Mouse (Mus musculus) liver, postnatal 0 days (tissue): ENCODE results near the gene Tnfsf15. TPM values are rescaled to one million over a fixed set of nuclear protein-coding genes. Genes with fewer than 3 reads are reported as not detected.

Source experiments
- ATAC-seq: fragments of 200-750 bp; cut with Nextera tagmentation; 2 replicates; pipeline ENCODE4 v1.8.0; 2017; ENCODE audit warnings: mild to moderate bottlenecking, moderate library complexity
- DNase-seq: peaks from one replicate; pipeline ENCODE4 v3.0.0-alpha.2; 2016
- H3K27ac ChIP-seq: fragments of 300-500 bp; sonication (generic); 2 replicates; pipeline ENCODE4 v1.5.1; 2014; ENCODE audit warnings: antibody characterized with exemption, moderate library complexity, mild to moderate bottlenecking, low read depth
- H3K27me3 ChIP-seq: fragments of 300-500 bp; sonication (generic); 2 replicates; pipeline ENCODE4 v1.6.1; 2014; ENCODE audit warnings: low read length, control low read depth, mixed read lengths; ENCODE audit not compliant: insufficient read depth
- H3K36me3 ChIP-seq: fragments of 300-500 bp; sonication (generic); replicated peaks from 2 replicates; pipeline ENCODE4 v1.6.1; 2014; ENCODE audit warnings: mild to moderate bottlenecking, control low read depth, low read length, moderate library complexity, mixed read lengths; ENCODE audit not compliant: insufficient read depth
- H3K4me1 ChIP-seq: fragments of 300-500 bp; sonication (generic); 2 replicates; pipeline ENCODE4 v1.6.1; 2014; ENCODE audit warnings: antibody characterized with exemption, mild to moderate bottlenecking, control low read depth; ENCODE audit not compliant: insufficient read depth
- H3K4me2 ChIP-seq: fragments of 300-500 bp; sonication (generic); 2 replicates; pipeline ENCODE4 v1.6.1; 2014; ENCODE audit warnings: low read depth, mild to moderate bottlenecking, low read length, moderate library complexity, mixed read lengths
- H3K4me3 ChIP-seq: fragments of 300-500 bp; sonication (generic); 2 replicates; pipeline ENCODE4 v1.5.1; 2014; ENCODE audit warnings: low read depth, low read length
- H3K9ac ChIP-seq: fragments of 300-500 bp; sonication (generic); replicated peaks from 2 replicates; pipeline ENCODE4 v1.6.1; 2014; ENCODE audit warnings: mild to moderate bottlenecking, moderate library complexity
- H3K9me3 ChIP-seq: fragments of 300-500 bp; sonication (generic); 2 replicates; pipeline ENCODE4 v1.6.1; 2016; ENCODE audit warnings: mild to moderate bottlenecking, control low read depth, low read length, mixed read lengths
- CTCF ChIP-seq: sonication (generic); IDR thresholded peaks from 2 replicates; pipeline ENCODE4 v1.5.1; 2016; ENCODE audit warnings: antibody characterized with exemption, low read depth
- EP300 ChIP-seq: IDR thresholded peaks from 2 replicates; pipeline ENCODE4 v1.6.1; 2016; ENCODE audit warnings: antibody characterized with exemption, low read depth, mild to moderate bottlenecking
- WGBS: fragments of 180-500 bp; shearing (Covaris S2); extraction: QIAGEN DNeasy Blood & Tissue Kit; methylation state at CpG from one replicate; pipeline ENCODE4 v1.1.7; 2014; ENCODE audit not compliant: insufficient replicate concordance; 5-methylcytosine and 5-hydroxymethylcytosine counted together
- polyA plus RNA-seq: library from polyadenylated mRNA; unstranded; fragments of >200 nt; fragmentation: Nextera tagmentation; extraction: Ambion mirVana; gene quantifications from 2 replicates; pipeline ENCODE4 v1.2.1, GENCODE M21; 2015

The Tnfsf15 gene
- polyA plus RNA-seq, 1 experiment from 2014 or later: not detected

GRCm38 (mm10) chr4:63683716-63684115 lies 61.2 kb downstream of the Tnfsf15 start:
- ATAC-seq: no peak
- Histone ChIP-seq H3K9me3 (no peaks in the 10 kb centered on the region), H3K27ac (no peak overlapping the region), H3K4me2 (no peak overlapping the region), H3K36me3 (no peaks in the 10 kb centered on the region), H3K4me3 (no peak overlapping the region), H3K27me3 (peaks cover 4% of the 10 kb centered on the region; the same call in 1 of the 2 replicates), H3K9ac (no peak overlapping the region), H3K4me1 (no peaks in the 10 kb centered on the region)
- WGBS: 78% methylated on average over 6 of the region's 6 CpGs
- DNase-seq: no peak
- TF ChIP-seq EP300: no peak
- TF ChIP-seq CTCF: no peak

DNA sequence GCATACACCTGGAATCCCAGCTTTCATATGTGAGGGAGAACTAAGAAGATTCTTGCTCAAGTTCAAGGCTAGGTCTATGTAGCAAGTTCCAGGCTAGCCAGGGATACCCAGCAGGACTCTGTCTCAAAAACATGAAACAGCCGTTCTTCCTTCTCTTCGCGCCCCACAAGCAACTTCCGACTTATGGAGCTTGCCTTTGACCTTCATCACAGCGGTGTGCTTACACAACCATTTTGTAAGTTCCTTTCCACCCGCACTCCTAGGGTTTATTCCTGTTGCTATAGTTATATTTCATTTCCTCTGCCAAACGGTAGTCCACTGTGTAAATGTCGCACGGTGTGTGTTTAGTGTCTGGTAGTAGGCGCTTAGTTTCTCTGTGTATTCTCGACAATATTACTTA lies 61.9 kb downstream of the Tnfsf15 start:
- no peak for TF ChIP-seq CTCF
- no peak for TF ChIP-seq EP300
- no peak for DNase-seq
- Histone ChIP-seq H3K36me3 (no peaks in the 10 kb centered on the region), H3K27ac (no peak overlapping the region), H3K4me2 (no peak overlapping the region), H3K4me3 (no peak overlapping the region), H3K27me3 (peaks cover 4% of the 10 kb centered on the region; the same call in 1 of the 2 replicates), H3K4me1 (no peaks in the 10 kb centered on the region), H3K9me3 (no peaks in the 10 kb centered on the region), H3K9ac (no peak overlapping the region)
- 68% methylated on average over 11 of the region's 11 CpGs for WGBS
- ATAC-seq: no peak

DNA sequence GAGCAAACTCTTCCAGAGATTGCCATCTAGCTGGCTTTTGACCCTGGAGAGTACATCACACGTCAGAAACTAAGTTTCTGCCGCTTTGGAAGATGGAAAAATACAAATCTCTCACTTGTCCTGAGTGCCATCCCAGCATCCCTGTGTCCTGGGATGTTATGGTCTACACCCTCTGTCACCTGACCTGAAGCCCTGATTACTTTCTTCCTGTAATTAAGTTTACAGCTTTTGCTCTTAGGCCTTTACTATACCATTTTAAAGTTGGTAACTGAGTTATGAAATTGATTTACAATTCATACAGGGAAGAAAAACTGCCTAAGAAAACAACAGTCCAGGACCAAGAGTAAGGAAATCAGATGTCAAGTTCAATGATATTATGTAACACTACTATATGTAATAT lies 62.5 kb downstream of the Tnfsf15 start:
- TF ChIP-seq CTCF: no peak
- no peak for TF ChIP-seq EP300
- ATAC-seq (no peak), DNase-seq (no peak)
- Histone ChIP-seq H3K9ac (no peak overlapping the region), H3K9me3 (no peaks in the 10 kb centered on the region), H3K36me3 (no peaks in the 10 kb centered on the region), H3K27ac (no peak overlapping the region), H3K27me3 (peaks cover 4% of the 10 kb centered on the region; the same call in 1 of the 2 replicates), H3K4me3 (no peak overlapping the region), H3K4me1 (no peaks in the 10 kb centered on the region), H3K4me2 (no peak overlapping the region)
- 72% methylated on average over 2 of the region's 2 CpGs for WGBS

GRCm38 (mm10) chr4:63681557-63681956 lies 63.4 kb downstream of the Tnfsf15 start:
- Histone ChIP-seq H3K27ac (no peak overlapping the region), H3K27me3 (peaks cover 2% of the 10 kb centered on the region; the same call in 1 of the 2 replicates), H3K36me3 (no peaks in the 10 kb centered on the region), H3K9ac (no peak overlapping the region), H3K4me1 (no peaks in the 10 kb centered on the region), H3K9me3 (no peaks in the 10 kb centered on the region), H3K4me2 (no peak overlapping the region), H3K4me3 (no peak overlapping the region)
- WGBS: 77% methylated on average over 3 of the region's 3 CpGs
- no peak for ATAC-seq
- TF ChIP-seq EP300 (no peak), CTCF (no peak)
- DNase-seq: no peak

Other genes with a start within 250 kb of the Tnfsf15 start
- 0.61 and 0.64 TPM in 2 replicates for gene Whrn, start 249.1 kb downstream of the Tnfsf15 start, polyA plus RNA-seq
- gene Atp6v1g1, start 200.3 kb downstream of the Tnfsf15 start, polyA plus RNA-seq: 148 and 152 TPM in 2 replicates
- gene Tmem268, start 186.3 kb downstream of the Tnfsf15 start, polyA plus RNA-seq: 13.1 and 17.3 TPM in 2 replicates
- not detected in 2 replicates for gene Gm11213, start 139.9 kb downstream of the Tnfsf15 start, polyA plus RNA-seq
- not detected in 2 replicates for gene Tex48, start 122.7 kb downstream of the Tnfsf15 start, polyA plus RNA-seq
- not detected in 2 replicates for gene Gm11214, start 81.7 kb downstream of the Tnfsf15 start, polyA plus RNA-seq
- 0.05 TPM in 1 of 2 replicates, not detected in the other for gene Tnfsf8, start 116.2 kb upstream of the Tnfsf15 start, polyA plus RNA-seq